Mouse (Mus musculus) embryonic facial prominence, embryonic 12.5 days (tissue): ENCODE measurements at regions not wholly inside any gene's neighbourhood (a gene's known extent, or its start where the extent isn't known, plus 50 kb on each side); places are given as distances from the start of the nearest gene placed in this dataset.

Source experiments
- ATAC-seq: fragments of 200-750 bp; cut with Nextera tagmentation; 2 replicates; pipeline ENCODE4 v1.8.0; 2017; ENCODE audit not compliant: insufficient number of reproducible peaks, insufficient read depth, low FRiP score, low TSS enrichment
- H3K27ac ChIP-seq: fragments of 300-500 bp; sonication (generic); 2 replicates; pipeline ENCODE4 v1.5.1; 2016; ENCODE audit warnings: mild to moderate bottlenecking
- H3K27me3 ChIP-seq: fragments of 300-500 bp; sonication (generic); 2 replicates; pipeline ENCODE4 v1.6.1; 2016; ENCODE audit warnings: mild to moderate bottlenecking, moderate library complexity
- H3K36me3 ChIP-seq: fragments of 300-500 bp; sonication (generic); 2 replicates; pipeline ENCODE4 v1.6.1; 2016; ENCODE audit warnings: mild to moderate bottlenecking
- H3K4me1 ChIP-seq: fragments of 300-500 bp; sonication (generic); 2 replicates; pipeline ENCODE4 v1.6.1; 2016
- H3K4me2 ChIP-seq: fragments of 300-500 bp; sonication (generic); replicated peaks from 2 replicates; pipeline ENCODE4 v1.6.1; 2016; ENCODE audit warnings: mild to moderate bottlenecking, moderate library complexity
- H3K4me3 ChIP-seq: fragments of 300-500 bp; sonication (generic); 2 replicates; pipeline ENCODE4 v1.5.1; 2016; ENCODE audit warnings: mild to moderate bottlenecking
- H3K9ac ChIP-seq: fragments of 300-500 bp; sonication (generic); 2 replicates; pipeline ENCODE4 v1.6.1; 2016; ENCODE audit warnings: mild to moderate bottlenecking, moderate library complexity
- H3K9me3 ChIP-seq: fragments of 300-500 bp; sonication (generic); 2 replicates; pipeline ENCODE4 v1.6.1; 2016; ENCODE audit warnings: mild to moderate bottlenecking, moderate library complexity
- WGBS: fragments of 180-500 bp; shearing (Covaris S2); methylation state at CpG from one replicate; pipeline ENCODE4 v1.1.7; 2016; 5-methylcytosine and 5-hydroxymethylcytosine counted together

- Histone ChIP-seq H3K4me1 (no peaks in the 10 kb centered on the region), H3K9me3 (no peaks in the 10 kb centered on the region), H3K36me3 (no peaks in the 10 kb centered on the region), H3K4me2 (no peak overlapping the region), H3K4me3 (no peak overlapping the region), H3K27ac (no peak overlapping the region), H3K9ac (no peak overlapping the region), H3K27me3 (no peaks in the 10 kb centered on the region)
- ATAC-seq = no peak
- 88% methylated on average over 16 of the region's 16 CpGs for WGBS
Measured at GRCm38 (mm10) chr2:114918420-114919332, 263.9 kb upstream of the Dph6 start.

- no peak for ATAC-seq
- no peak overlapping the region for H3K9ac ChIP-seq
- no peaks in the 10 kb centered on the region for H3K27me3 ChIP-seq
- H3K27ac ChIP-seq = no peak overlapping the region
- H3K9me3 ChIP-seq = no peaks in the 10 kb centered on the region
- no peak overlapping the region for H3K4me2 ChIP-seq
- no peaks in the 10 kb centered on the region for H3K4me1 ChIP-seq
- H3K4me3 ChIP-seq = no peak overlapping the region
- no peaks in the 10 kb centered on the region for H3K36me3 ChIP-seq
- WGBS = 61% methylated on average over 2 of the region's 2 CpGs
Measured at GRCm38 (mm10) chr2:114923911-114924310, 269.1 kb upstream of the Dph6 start.

DNA sequence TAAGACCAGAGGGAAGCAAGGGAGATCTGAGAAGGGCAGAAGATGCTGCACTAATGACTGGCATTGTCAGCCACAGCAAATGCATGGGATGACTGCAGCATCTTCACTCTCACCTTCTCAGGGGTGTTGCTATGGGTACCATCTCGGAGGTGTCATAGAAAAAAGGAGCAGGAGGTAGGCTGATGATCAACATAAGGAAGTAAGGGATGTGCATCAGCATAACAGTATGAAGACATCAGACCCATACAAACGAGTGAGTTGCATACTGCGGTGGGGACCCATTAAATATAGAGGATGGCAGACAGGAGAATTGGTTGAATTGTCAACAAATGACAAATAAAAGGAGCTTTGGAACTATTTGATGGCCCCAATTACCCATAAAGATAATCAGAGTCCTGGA is 280.7 kb upstream of the Dph6 start:
- Histone ChIP-seq H3K4me1 (no peaks in the 10 kb centered on the region), H3K27ac (no peak overlapping the region), H3K36me3 (no peaks in the 10 kb centered on the region), H3K9ac (no peak overlapping the region), H3K27me3 (no peaks in the 10 kb centered on the region), H3K9me3 (no peaks in the 10 kb centered on the region), H3K4me2 (no peak overlapping the region), H3K4me3 (no peak overlapping the region)
- 80% methylated on average over 3 of the region's 3 CpGs for WGBS
- ATAC-seq = no peak

DNA sequence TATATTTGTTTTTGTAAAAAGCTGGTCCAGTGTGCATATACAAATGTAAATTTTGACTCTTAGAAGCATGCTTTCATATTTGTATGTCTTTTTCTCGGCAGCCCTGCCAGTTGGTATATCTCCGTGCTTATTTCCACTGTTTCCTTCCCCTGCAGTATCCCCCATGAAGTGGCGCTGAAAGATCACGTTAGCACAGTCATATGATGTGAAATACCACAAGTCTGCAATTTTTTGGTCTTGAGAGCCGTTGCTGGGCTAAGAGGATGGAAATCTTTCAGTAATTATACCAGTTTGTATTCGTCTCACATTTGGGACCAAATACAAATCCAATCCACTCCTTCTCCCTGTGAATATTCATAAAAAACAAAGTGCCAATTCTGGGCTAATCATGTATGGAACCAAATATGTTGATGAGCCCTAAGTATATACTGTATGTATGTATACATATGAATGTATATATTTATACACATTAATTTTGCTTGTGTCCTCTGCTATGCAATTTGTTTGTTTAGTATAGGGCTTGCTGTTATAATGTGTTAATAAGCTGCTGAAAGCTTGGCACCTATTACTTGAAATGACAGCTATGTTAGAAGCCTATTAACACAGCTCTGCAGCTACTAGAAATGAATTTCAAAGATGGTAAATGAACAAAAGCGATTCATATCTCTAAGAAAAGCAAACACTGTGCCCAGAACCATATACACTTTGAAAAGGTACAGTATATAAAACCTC is 283.8 kb upstream of the Dph6 start:
- Histone ChIP-seq H3K27ac (no peak overlapping the region), H3K27me3 (no peaks in the 10 kb centered on the region), H3K9me3 (no peaks in the 10 kb centered on the region), H3K36me3 (no peaks in the 10 kb centered on the region), H3K9ac (no peak overlapping the region), H3K4me1 (no peaks in the 10 kb centered on the region), H3K4me3 (no peak overlapping the region), H3K4me2 (no peak overlapping the region)
- WGBS = 63% methylated on average over 7 of the region's 7 CpGs
- ATAC-seq = no peak

- ATAC-seq = no peak
- Histone ChIP-seq H3K36me3 (no peaks in the 10 kb centered on the region), H3K4me2 (no peak overlapping the region), H3K27me3 (no peaks in the 10 kb centered on the region), H3K9ac (no peak overlapping the region), H3K9me3 (no peaks in the 10 kb centered on the region), H3K4me3 (no peak overlapping the region), H3K27ac (no peak overlapping the region), H3K4me1 (no peaks in the 10 kb centered on the region; the same call in 1 of the 2 replicates)
- 66% methylated on average over 3 of the region's 3 CpGs for WGBS
Measured at GRCm38 (mm10) chr2:114966111-114966510, 311.3 kb upstream of the Dph6 start.

- Histone ChIP-seq H3K4me3 (no peak overlapping the region), H3K4me1 (no peaks in the 10 kb centered on the region; the same call in 1 of the 2 replicates), H3K4me2 (no peak overlapping the region), H3K36me3 (no peaks in the 10 kb centered on the region), H3K9me3 (no peaks in the 10 kb centered on the region), H3K27me3 (no peaks in the 10 kb centered on the region), H3K9ac (no peak overlapping the region), H3K27ac (no peak overlapping the region)
- ATAC-seq = no peak
- 79% methylated on average over 1 of the region's 1 CpGs for WGBS
Measured at GRCm38 (mm10) chr2:114968651-114969050, 313.9 kb upstream of the Dph6 start.

DNA sequence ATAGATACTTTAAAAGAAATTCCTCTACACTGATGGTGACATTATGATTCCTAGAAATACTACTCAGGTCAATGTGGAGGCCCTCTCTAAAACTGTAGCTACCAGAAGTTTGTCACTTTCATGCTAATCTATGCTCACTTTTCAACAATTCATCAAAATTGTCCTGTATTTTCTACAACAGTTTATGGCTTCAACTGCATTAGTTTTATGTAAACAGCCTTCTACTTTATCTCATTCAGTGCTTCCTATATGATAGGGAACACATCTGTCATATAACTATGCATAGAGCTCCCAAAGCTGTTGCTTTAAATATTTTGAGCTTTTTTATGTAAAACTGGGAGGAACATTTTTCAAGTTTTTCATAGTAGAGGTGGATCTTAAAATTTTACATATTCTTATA is 338.7 kb upstream of the Dph6 start:
- ATAC-seq = no peak
- no peak overlapping the region for H3K4me2 ChIP-seq
- H3K27ac ChIP-seq = no peak overlapping the region
- H3K4me3 ChIP-seq = no peak overlapping the region
- no peaks in the 10 kb centered on the region for H3K9me3 ChIP-seq
- no peaks in the 10 kb centered on the region for H3K4me1 ChIP-seq
- H3K27me3 ChIP-seq = no peaks in the 10 kb centered on the region
- H3K36me3 ChIP-seq = no peaks in the 10 kb centered on the region
- no peak overlapping the region for H3K9ac ChIP-seq

- 86% methylated on average over 2 of the region's 2 CpGs for WGBS
- Histone ChIP-seq H3K36me3 (no peaks in the 10 kb centered on the region), H3K27ac (no peak overlapping the region), H3K4me3 (no peak overlapping the region), H3K4me2 (no peak overlapping the region), H3K9me3 (no peaks in the 10 kb centered on the region), H3K27me3 (no peaks in the 10 kb centered on the region), H3K9ac (no peak overlapping the region), H3K4me1 (no peaks in the 10 kb centered on the region)
- ATAC-seq = no peak
Measured at GRCm38 (mm10) chr2:114993882-114994281, 339.1 kb upstream of the Dph6 start.

DNA sequence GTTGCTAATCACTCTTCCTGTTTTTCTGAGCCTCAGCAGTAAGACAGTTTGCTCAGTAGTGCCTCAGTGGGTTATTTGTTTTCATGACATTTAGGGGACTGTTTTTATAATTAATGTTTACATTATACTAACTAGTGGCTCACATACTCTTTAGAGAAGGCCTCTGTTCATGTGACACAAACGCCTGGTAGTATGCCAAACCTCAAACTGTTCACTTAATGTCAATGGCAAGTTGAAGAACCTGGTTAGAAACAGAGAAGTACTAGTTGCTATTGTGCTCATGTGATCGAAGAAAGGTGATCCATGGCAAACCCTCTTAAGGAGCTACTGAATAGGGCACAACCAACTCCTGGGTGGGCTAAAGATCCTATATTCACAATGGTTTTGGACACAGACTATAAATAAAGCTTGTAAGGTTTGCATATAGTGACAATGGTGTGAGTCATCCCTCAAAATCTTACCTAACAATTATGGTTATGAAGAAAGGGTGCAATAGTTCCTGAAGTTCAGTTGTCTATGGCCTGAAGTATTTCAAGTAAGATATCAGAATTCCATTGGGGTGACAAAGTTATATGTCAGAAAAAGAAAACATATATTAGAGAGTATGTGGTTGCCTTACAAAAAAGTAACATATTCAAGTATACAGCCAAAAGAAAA is 340.1 kb upstream of the Dph6 start:
- ATAC-seq = no peak
- no peak overlapping the region for H3K4me3 ChIP-seq

DNA sequence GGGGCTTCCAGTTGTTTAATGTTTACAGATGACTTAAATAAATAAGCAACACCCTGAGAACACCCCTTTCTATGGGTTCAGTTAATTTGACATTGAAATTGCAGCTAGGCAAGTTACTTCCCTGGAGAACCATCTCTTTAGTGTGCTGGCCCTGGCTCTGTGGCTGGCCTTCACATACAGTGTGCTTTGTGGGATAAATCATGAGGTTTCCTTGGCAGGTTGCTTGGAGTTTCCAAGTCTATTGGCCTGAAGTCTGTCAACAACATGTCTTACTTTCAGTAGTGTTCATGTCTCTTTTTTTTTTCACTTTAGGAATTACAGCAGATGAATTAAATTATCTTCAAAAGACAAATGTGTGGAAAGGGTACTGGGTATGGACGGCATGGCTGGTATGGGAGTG is 359.2 kb upstream of the Dph6 start:
- Histone ChIP-seq H3K36me3 (no peaks in the 10 kb centered on the region), H3K9ac (no peak overlapping the region), H3K4me2 (no peak overlapping the region), H3K27ac (no peak overlapping the region), H3K9me3 (no peaks in the 10 kb centered on the region), H3K4me3 (no peak overlapping the region), H3K27me3 (no peaks in the 10 kb centered on the region), H3K4me1 (no peaks in the 10 kb centered on the region)
- WGBS = 73% methylated on average over 1 of the region's 1 CpGs
- no peak for ATAC-seq

More for the DNA sequence above, 340.1 kb upstream of the Dph6 start:
- H3K27ac ChIP-seq = no peak overlapping the region
- H3K9ac ChIP-seq = no peak overlapping the region
- H3K9me3 ChIP-seq = no peaks in the 10 kb centered on the region
- H3K4me2 ChIP-seq = no peak overlapping the region
- no peaks in the 10 kb centered on the region for H3K36me3 ChIP-seq
- no peaks in the 10 kb centered on the region for H3K4me1 ChIP-seq
- WGBS = 75% methylated on average over 2 of the region's 2 CpGs
- H3K27me3 ChIP-seq = no peaks in the 10 kb centered on the region

- Histone ChIP-seq H3K36me3 (no peaks in the 10 kb centered on the region), H3K9me3 (no peaks in the 10 kb centered on the region), H3K27me3 (no peaks in the 10 kb centered on the region), H3K4me3 (no peak overlapping the region), H3K4me1 (0 out of 2 replicates have a peak, but pooled peaks cover 4% of the 10 kb centered on the region), H3K27ac (no peak overlapping the region), H3K9ac (no peak overlapping the region), H3K4me2 (no peak overlapping the region)
- 89% methylated on average over 3 of the region's 3 CpGs for WGBS
- ATAC-seq = no peak
Measured at GRCm38 (mm10) chr2:115026777-115027176, 372.0 kb upstream of the Dph6 start.
